Mouse (Mus musculus) layer of hippocampus, adult 18-20 months (tissue): ENCODE measurements around the gene Gm5089. TPM values are rescaled to one million over a fixed set of nuclear protein-coding genes. Genes with fewer than 3 reads are reported as not detected.

Experiments used
- DNase-seq, 2 experiments: peaks; one replicate each; pipeline ENCODE4 v3.0.0; 2022; ENCODE audit warnings: low spot score in 2 of 2
- total RNA-seq, 2 experiments: library from RNA; stranded (reverse); gene quantifications; 2 replicates each; pipeline ENCODE4 v1.2.3; 2021

Gene Gm5089
- total RNA-seq, 2 experiments from 2014 or later, result 0.30 to 0.38 TPM

- DNase-seq, result no peak
Measured at GRCm38 (mm10) chr14:122388431-122389031, 62.4 kb downstream of the Gm5089 start.

GRCm38 (mm10) chr14:122387781-122388180 is 63.1 kb downstream of the Gm5089 start:
- no peak for DNase-seq

GRCm38 (mm10) chr14:122386281-122387130 is 64.4 kb downstream of the Gm5089 start:
- DNase-seq, result no peak

- no peak for DNase-seq
Measured at GRCm38 (mm10) chr14:122385758-122386157, 65.2 kb downstream of the Gm5089 start.

- DNase-seq, result no peak
Measured at GRCm38 (mm10) chr14:122385238-122385534, 65.7 kb downstream of the Gm5089 start.

Other genes with a start within 250 kb of the Gm5089 start
- 1 to 10 TPM; 3.0 to 5.1 TPM for gene Zic5, start 14.6 kb upstream of the Gm5089 start, total RNA-seq
- gene Zic2, start 24.3 kb upstream of the Gm5089 start, total RNA-seq, result 10 to 100 TPM; 16.1 to 18.7 TPM
- not detected for gene Gm10837, start 39.5 kb upstream of the Gm5089 start, total RNA-seq
- gene Pcca, start 83.2 kb upstream of the Gm5089 start, total RNA-seq, result 10 to 100 TPM; 38.7 to 39.5 TPM